Mouse (Mus musculus): ENCODE measurements around the gene Gm45208. TPM values are rescaled to one million over a fixed set of nuclear protein-coding genes. Genes with fewer than 3 reads are reported as not detected.
"Not testable (repeated sequence)": the region's sequence is repeated elsewhere in the genome, so short reads cannot be mapped to it uniquely, and the experiment has no call there.

The Gm45208 gene
- polyA plus RNA-seq, 1 experiment from 2014 or later: not detected

DNA sequence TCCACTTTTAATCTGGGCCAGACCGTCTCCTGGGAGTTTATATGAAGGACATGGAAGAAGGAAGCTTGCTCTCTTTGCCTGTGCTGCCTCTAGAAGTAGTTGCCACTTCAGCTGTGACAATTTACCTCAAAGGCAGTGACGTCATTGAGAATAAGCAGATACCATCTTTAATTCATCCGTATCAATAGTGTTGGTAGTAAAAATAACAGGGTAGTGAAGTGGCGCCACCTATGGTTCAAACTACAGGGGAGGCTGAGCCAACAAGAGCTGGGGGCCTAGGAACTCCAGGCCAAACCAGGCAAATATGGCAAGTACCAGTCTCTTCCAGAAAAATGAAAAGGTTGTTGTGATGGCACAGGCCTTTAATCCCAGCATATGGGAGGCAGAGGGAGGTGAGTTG is 29.2 kb upstream of the Gm45208 start:
- WGBS: 43% methylated on average over 4 of the region's 4 CpGs
- ATAC-seq (ENCODE audit: low FRiP score, low read depth): no peak
- no peak overlapping the region for H3K27ac ChIP-seq

DNA sequence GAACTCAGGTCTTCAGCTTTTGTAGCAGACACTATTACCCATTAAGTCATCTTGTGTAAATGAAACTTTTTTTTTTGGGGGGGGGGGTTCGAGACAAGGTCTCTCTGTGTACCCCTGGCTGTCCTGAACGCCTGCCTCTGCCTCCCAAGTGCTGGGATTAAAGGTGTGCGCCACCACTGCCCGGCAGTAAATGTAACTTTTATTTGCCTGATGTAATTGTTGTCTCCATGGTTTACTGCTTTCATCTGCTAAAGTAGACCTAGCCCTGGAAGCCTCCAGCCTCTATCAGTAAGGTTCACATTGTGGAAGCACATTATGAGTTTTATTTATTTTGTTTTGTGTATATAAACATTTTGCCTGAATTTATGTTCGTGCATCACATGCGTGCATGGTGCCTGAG is 25.5 kb upstream of the Gm45208 start:
- Histone ChIP-seq H3K4me1 (no peaks in the 10 kb centered on the region), H3K4me2 (replicated peaks) (peak overlapping the region; percentile 44), H3K36me3 (no peaks in the 10 kb centered on the region; the same call in 1 of the 2 replicates), H3K27me3 (replicated peaks) (no peaks in the 10 kb centered on the region), H3K9me3 (no peaks in the 10 kb centered on the region), H3K4me3 (peak overlapping the region; percentile 47; the same call in 1 of the 2 replicates), H3K9ac (no peak overlapping the region), H3K27ac (no peak overlapping the region)
- 36% methylated on average over 6 of the region's 6 CpGs for WGBS
- peak; percentile 33 for ATAC-seq (ENCODE audit: low FRiP score, low read depth)

More for the DNA sequence above, 29.2 kb upstream of the Gm45208 start:
- Histone ChIP-seq H3K4me3 (no peak overlapping the region), H3K9me3 (no peaks in the 10 kb centered on the region), H3K27me3 (replicated peaks) (no peaks in the 10 kb centered on the region), H3K9ac (no peak overlapping the region), H3K36me3 (no peaks in the 10 kb centered on the region), H3K4me1 (no peaks in the 10 kb centered on the region), H3K4me2 (replicated peaks) (no peak overlapping the region)

DNA sequence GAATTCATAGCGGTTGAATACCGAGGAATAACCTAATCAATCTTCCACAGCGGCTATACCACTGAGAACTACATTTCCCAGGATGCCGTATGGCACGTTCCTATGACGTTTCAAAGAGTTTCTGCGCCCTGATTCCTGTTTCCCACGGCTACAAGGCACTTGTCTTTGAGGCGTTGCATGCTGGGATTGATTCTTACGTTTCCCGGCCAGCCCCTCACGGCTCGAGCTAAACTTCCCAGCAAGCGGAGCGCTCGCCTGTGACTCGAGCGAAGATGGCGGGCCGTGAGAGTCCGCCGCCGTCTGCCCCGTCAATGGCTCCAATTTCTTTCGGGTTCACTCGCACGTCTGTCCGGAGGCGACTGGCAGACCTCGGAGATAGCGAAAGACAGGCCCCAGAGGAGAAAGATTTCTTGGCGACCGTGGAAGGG is 25.1 kb upstream of the Gm45208 start, which contains the start of gene Gpkow:
TSS of gene Gpkow (plus strand) at position 178 of the 428 bp plus-strand sequence.
- 21% methylated on average over 33 of the region's 33 CpGs for WGBS
- peak within 1 kb of the TSS; percentile 59 for H3K9ac ChIP-seq
- peak within 1 kb of the TSS; percentile 59 for H3K4me2 ChIP-seq (replicated peaks)
- ATAC-seq (ENCODE audit: low FRiP score, low read depth): peak; percentile 93
- no peaks in the 10 kb centered on the region for H3K4me1 ChIP-seq
- H3K36me3 ChIP-seq: no peaks in the 10 kb centered on the region; the same call in 1 of the 2 replicates
- no peaks in the 10 kb centered on the region for H3K9me3 ChIP-seq
- no peak within 1 kb of the TSS for H3K27ac ChIP-seq
- H3K4me3 ChIP-seq: peak within 1 kb of the TSS; percentile 47
- H3K27me3 ChIP-seq (replicated peaks): no peaks in the 10 kb centered on the region

- 36% methylated on average over 6 of the region's 12 CpGs for WGBS
- H3K4me3 ChIP-seq: 0 out of 2 replicates have a peak overlapping the region, but pooled peaks have one; percentile 16
- H3K36me3 ChIP-seq; H3K27ac ChIP-seq; H3K27me3 ChIP-seq (replicated peaks); H3K9me3 ChIP-seq; ATAC-seq (ENCODE audit: low FRiP score, low read depth); H3K4me1 ChIP-seq; H3K9ac ChIP-seq: not testable (repeated sequence)
- peak overlapping the region; percentile 52 for H3K4me2 ChIP-seq (replicated peaks)
These were observed 8.3 kb upstream of the Gm45208 start for GRCm38 (mm10) chrX:7713764-7714134.

GRCm38 (mm10) chrX:7714135-7714899 is 7.7 kb upstream of the Gm45208 start, which contains the start of gene Wdr45:
Wdr45 (plus strand) TSS chrX:7714333.
- ATAC-seq (ENCODE audit: low FRiP score, low read depth): peak; percentile 97
- H3K9ac ChIP-seq; H3K27me3 ChIP-seq (replicated peaks); H3K9me3 ChIP-seq; H3K4me1 ChIP-seq; H3K36me3 ChIP-seq; H3K27ac ChIP-seq: not testable (repeated sequence)
- H3K4me2 ChIP-seq (replicated peaks): peak within 1 kb of the TSS; percentile 52
- 18% methylated on average over 49 of the region's 60 CpGs for WGBS
- 0 out of 2 replicates have a peak within 1 kb of the TSS, but pooled peaks have one; percentile 16 for H3K4me3 ChIP-seq

GRCm38 (mm10) chrX:7716058-7716457 is 6.0 kb upstream of the Gm45208 start:
- not testable (repeated sequence) for H3K27me3 ChIP-seq (replicated peaks); H3K4me2 ChIP-seq (replicated peaks); H3K4me1 ChIP-seq; ATAC-seq (ENCODE audit: low FRiP score, low read depth); H3K4me3 ChIP-seq; H3K9me3 ChIP-seq; H3K9ac ChIP-seq; H3K27ac ChIP-seq; H3K36me3 ChIP-seq
- WGBS: 53% methylated on average over 1 of the region's 1 CpGs

GRCm38 (mm10) chrX:7722282-7722611 is 202 bp downstream of the Gm45208 start:
- no peak for ATAC-seq (ENCODE audit: low FRiP score, low read depth)
- Histone ChIP-seq H3K4me3 (peak overlapping the region; percentile 51), H3K27ac (no peak overlapping the region), H3K9me3 (no peaks in the 10 kb centered on the region), H3K9ac (peak overlapping the region; percentile 52; the same call in 1 of the 2 replicates), H3K4me1 (peaks cover 5% of the 10 kb centered on the region), H3K27me3 (replicated peaks) (no peaks in the 10 kb centered on the region), H3K36me3 (peaks cover 16% of the 10 kb centered on the region), H3K4me2 (replicated peaks) (peak overlapping the region; percentile 64)
- WGBS: 21% methylated on average over 11 of the region's 11 CpGs

GRCm38 (mm10) chrX:7722691-7723090 is 646 bp downstream of the Gm45208 start:
- Histone ChIP-seq H3K27ac (no peak overlapping the region), H3K27me3 (replicated peaks) (no peaks in the 10 kb centered on the region), H3K4me3 (peak overlapping the region; percentile 51), H3K9ac (peak overlapping the region; percentile 52; the same call in 1 of the 2 replicates), H3K9me3 (no peaks in the 10 kb centered on the region), H3K4me2 (replicated peaks) (peak overlapping the region; percentile 64), H3K4me1 (peaks cover 5% of the 10 kb centered on the region), H3K36me3 (peaks cover 16% of the 10 kb centered on the region)
- ATAC-seq (ENCODE audit: low FRiP score, low read depth): no peak
- 35% methylated on average over 4 of the region's 4 CpGs for WGBS

DNA sequence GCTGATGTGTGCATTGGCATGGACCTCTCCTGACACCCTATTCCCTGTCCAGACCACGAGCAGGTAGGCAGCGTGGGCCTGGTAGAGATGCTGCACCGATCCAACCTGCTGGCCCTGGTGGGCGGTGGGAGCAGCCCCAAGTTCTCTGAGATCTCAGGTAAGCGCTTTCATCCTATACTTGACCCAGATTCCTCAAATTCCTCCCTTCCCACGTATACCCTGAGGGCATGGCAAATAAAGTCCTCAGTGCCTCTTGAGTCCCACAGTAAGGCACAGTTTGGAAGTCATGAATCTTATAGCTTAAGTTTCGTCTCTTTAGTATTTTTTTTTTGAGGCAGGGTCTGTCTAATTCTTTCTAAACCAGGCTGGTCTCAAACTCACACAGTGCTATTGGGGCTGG is 2.1 kb downstream of the Gm45208 start:
- peaks cover 5% of the 10 kb centered on the region for H3K4me1 ChIP-seq
- H3K27ac ChIP-seq: no peak overlapping the region
- WGBS: 78% methylated on average over 7 of the region's 7 CpGs
- H3K9ac ChIP-seq: no peak overlapping the region
- peaks cover 16% of the 10 kb centered on the region for H3K36me3 ChIP-seq
- H3K9me3 ChIP-seq: no peaks in the 10 kb centered on the region
- no peaks in the 10 kb centered on the region for H3K27me3 ChIP-seq (replicated peaks)
- H3K4me3 ChIP-seq: no peak overlapping the region
- no peak for ATAC-seq (ENCODE audit: low FRiP score, low read depth)
- H3K4me2 ChIP-seq (replicated peaks): no peak overlapping the region

- H3K4me2 ChIP-seq (replicated peaks): no peak overlapping the region
- H3K9ac ChIP-seq: no peak overlapping the region
- no peak for ATAC-seq (ENCODE audit: low FRiP score, low read depth)
- H3K27ac ChIP-seq: no peak overlapping the region
- WGBS: 94% methylated on average over 12 of the region's 12 CpGs
- no peaks in the 10 kb centered on the region for H3K27me3 ChIP-seq (replicated peaks)
- H3K4me3 ChIP-seq: no peak overlapping the region
- H3K4me1 ChIP-seq: peaks cover 5% of the 10 kb centered on the region
- H3K9me3 ChIP-seq: no peaks in the 10 kb centered on the region
- peaks cover 16% of the 10 kb centered on the region for H3K36me3 ChIP-seq
These were observed 3.8 kb downstream of the Gm45208 start for GRCm38 (mm10) chrX:7725841-7726240.

DNA sequence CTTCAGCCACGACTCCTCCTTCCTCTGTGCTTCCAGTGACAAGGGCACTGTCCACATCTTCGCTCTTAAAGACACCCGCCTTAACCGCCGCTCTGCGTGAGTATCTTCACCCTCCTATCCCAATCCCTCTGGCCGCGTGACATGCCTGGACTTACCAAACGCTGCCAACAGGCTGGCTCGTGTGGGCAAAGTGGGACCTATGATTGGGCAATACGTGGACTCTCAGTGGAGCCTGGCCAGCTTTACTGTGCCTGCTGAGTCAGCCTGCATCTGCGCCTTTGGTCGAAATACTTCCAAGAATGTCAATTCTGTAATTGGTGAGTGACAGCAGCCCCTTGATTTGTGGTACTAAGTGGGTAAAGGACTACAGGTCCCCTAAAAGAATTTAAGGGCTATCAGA is 5.1 kb downstream of the Gm45208 start:
- WGBS: 92% methylated on average over 13 of the region's 13 CpGs
- H3K4me1 ChIP-seq: peaks cover 5% of the 10 kb centered on the region
- no peaks in the 10 kb centered on the region for H3K9me3 ChIP-seq
- H3K4me3 ChIP-seq: no peak overlapping the region
- H3K4me2 ChIP-seq (replicated peaks): no peak overlapping the region
- no peaks in the 10 kb centered on the region for H3K27me3 ChIP-seq (replicated peaks)
- H3K36me3 ChIP-seq: peaks cover 16% of the 10 kb centered on the region
- no peak overlapping the region for H3K27ac ChIP-seq
- no peak for ATAC-seq (ENCODE audit: low FRiP score, low read depth)
- H3K9ac ChIP-seq: no peak overlapping the region

- H3K4me1 ChIP-seq: no peaks in the 10 kb centered on the region; the same call in 1 of the 2 replicates
- peak within 1 kb of the TSS; percentile 59 for H3K4me2 ChIP-seq (replicated peaks)
- H3K27me3 ChIP-seq (replicated peaks): no peaks in the 10 kb centered on the region
- no peaks in the 10 kb centered on the region for H3K9me3 ChIP-seq
- H3K4me3 ChIP-seq: peak within 1 kb of the TSS; percentile 40
- WGBS: 17% methylated on average over 42 of the region's 42 CpGs
- peaks cover 16% of the 10 kb centered on the region for H3K36me3 ChIP-seq
- H3K27ac ChIP-seq: no peak within 1 kb of the TSS
- H3K9ac ChIP-seq: peak within 1 kb of the TSS; percentile 55
- peak; percentile 92 for ATAC-seq (ENCODE audit: low FRiP score, low read depth)
These were observed 6.3 kb downstream of the Gm45208 start, which contains the start of gene Praf2 for GRCm38 (mm10) chrX:7728215-7728921. Praf2 (plus strand) TSS chrX:7728439.

Data from neural tube, embryonic 12.5 days (tissue).